Mouse (Mus musculus) right cerebral cortex, postnatal 25 days (tissue): ENCODE measurements at regions not wholly inside any gene's neighbourhood (a gene's known extent, or its start where the extent isn't known, plus 50 kb on each side); places are given as distances from the start of the nearest gene placed in this dataset.

Experiments
- DNase-seq: peaks from one replicate; pipeline ENCODE4 v3.0.0; 2022

DNA sequence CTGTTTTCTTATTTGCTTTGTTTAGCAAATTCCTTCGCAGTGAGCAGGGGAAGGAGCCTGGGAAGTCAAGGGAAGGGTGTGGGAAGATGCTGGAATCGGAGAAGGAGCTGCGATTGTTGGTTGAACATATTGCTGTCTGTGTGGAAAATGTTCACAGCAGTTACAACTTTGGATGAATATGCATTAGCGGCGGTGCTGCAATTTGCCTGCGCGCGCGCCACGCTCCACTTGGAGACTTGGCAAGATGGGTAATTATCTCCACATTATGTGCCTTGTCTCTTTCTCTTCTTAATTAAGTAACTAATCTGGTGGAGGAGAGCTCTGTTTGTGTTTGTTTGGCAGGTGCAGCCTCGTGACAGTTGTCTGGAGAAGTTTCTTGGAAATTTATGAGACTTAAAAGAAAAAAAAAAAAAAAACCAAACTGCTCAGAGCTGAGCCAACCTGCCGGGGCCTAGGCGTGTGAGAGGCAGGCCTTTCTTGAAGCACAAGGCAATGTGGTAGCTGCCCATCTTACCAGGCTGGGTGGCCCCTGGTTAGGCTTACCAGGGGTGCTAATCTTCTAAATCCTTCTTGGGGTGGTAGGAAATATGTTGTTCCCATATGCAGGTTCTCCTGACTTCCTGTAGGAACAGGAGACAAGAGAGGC lies 279.2 kb upstream of the Tle3 start:
- peak; percentile 65 for DNase-seq

DNA sequence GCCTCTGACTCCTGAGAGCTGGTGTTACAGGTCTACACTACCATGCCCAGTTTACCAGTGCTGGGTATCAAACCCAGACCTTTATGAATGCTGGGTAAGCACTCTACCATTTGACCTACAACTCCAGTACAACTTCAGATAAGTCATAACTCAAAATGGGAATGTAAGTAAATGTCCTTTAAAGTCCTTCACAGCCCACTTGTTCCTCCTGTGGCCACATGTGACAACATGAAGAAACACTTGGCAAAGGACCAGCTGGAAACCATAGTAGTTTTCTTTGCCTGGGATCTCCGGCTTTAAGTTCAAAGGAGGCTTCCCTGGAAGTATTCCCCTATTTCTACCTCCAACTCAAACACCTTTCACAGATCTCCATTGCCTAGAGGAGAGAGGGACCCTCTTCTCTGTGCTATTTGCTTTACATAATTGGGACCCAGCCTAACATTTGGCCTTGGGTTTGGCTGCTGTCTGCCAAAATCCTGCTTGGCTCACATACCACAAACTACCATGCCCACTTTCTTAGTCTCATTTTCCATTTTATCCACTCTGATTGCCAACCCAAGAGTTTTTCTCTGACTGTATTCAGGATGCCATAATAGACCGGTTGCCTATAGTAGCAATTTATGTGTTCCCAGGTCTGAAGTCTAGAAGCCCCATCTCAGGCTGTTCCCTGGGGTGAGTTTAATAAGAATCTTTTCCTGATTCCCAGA lies 276.9 kb upstream of the Tle3 start:
- DNase-seq: no peak

DNA sequence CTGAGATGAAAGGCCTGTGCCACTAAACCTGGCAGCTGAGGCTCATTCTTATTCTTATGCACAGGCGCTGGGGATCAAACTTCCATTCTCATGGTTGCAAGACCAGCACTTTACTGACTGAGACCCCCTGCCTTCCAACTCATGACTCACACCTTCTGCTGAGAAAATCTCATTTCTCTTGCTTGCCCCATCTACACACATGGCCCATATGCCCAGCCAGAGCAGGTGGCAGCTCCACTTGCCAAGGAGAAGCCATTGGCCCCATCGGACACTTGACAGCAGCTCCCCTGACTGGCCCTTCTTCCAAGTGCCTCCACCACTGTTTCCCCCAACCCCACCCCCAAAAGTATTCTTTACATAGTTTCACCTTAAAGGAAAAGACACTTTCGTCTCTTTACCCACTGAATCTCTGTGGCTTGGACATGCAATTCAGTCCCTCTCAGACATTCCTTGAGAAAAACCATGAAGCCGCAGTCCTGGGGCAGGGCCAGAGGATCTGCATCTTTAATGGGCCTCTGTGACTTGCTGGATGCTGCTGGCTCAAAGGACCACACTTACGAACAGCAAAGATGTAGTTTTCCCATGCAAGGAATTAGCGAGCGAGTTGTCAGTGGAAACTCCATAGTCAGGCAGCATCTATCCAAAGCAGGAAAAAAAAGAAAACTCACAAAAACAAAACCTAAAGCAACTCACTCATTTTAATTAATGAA lies 270.3 kb upstream of the Tle3 start:
- DNase-seq: no peak

- DNase-seq: no peak
Measured at GRCm38 (mm10) chr9:61102451-61103358, 269.5 kb upstream of the Tle3 start.

DNA sequence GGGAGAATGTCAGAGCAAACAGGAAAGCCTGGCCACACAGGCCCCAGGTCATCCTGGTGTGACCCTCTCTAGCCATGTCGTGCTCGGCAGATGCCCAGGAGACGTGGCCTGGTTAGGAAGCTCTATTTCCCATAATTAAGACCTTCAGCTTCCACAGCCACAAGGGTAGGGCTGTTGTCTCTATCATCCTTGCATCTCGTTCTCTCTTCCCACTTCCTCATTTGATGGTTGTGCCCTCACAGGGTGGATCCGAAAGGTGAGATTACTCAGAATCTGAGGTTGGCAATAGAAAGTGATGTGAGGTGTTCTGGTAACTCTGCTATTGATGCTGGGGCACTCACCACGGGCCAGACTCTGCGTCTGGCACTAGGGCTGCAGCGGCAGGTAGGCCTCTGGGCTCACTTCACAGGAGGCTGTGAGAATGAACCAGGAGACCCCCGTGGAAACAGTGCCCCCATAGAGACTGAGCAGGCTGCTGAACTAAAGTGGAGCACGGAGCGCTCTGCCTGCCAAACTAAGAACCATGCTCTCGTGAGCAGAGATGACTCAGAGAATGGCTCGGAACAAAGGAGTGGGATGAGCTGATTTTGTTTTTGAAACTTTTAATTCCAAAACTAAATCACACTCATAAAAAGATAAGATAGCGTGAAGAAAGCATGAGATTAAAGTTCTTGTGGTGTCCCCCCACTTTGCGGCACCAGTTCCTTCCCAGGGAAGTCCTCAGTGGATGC lies 266.5 kb upstream of the Tle3 start:
- peak; percentile 15 for DNase-seq

- no peak for DNase-seq
Measured at GRCm38 (mm10) chr9:61109519-61110285, 262.5 kb upstream of the Tle3 start.

- DNase-seq: no peak
Measured at GRCm38 (mm10) chr9:61111206-61111605, 261.0 kb upstream of the Tle3 start.

GRCm38 (mm10) chr9:61111733-61112415 lies 260.3 kb upstream of the Tle3 start:
- no peak for DNase-seq

DNA sequence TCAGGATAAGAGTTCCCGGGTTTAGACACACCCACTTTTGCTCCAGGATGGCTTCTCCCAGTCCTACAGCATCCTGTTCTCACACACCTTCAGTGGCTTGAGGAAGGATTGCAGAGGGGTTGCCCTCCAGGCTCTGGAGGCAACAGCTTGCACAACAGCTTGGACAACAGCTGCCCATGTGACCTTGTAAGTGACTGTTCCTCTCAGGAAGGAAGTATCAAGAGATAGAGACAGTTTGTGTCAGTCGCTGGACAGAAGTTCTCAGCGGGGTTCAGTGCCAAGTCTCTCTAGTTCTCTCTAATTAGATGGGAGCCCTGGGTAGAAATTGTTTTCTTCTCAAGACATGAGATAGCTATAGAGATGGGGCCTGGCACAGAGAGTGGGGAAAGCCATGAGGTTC lies 252.9 kb upstream of the Tle3 start:
- DNase-seq: no peak

DNA sequence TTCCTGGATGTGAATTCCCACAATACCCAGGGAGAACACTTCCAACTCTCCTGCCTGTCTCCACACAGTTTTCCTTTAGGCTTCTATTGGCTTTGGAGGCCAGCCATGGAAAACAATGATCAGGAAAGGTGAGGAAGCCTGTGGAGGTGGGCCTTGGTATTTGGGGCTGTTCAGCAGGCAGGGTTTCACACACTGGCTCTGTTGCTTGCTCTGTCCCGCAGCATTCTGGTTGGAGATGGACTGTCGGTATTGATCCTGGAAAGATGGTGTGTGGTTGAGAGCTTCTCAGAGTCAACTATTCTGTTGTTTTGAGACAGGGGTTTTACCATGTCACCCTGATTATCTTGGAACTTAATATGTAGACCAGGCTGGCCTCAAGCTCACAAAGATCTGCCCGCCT lies 251.6 kb upstream of the Tle3 start:
- DNase-seq: no peak

DNA sequence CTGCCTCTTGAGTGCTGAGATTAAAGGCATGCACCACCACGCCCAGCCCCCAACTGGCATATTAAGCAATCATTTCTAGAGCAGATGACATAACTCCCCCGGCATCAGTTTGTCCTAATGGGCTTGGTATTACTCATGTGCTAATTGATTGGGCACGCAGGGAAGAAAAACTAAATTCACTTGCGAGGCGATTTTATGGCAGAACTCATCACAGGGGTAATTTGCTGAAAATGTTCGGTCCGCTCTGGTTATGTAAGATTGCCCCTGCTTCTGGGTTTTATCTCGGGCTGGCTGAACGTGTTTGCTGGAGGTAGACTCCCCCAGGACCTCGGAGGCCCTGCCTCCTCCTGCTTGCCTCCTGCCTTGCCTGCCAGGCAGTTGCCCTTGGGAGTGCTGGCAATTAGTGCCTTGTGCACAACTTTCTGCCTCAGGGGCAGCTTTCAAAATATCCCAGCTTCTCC lies 251.2 kb upstream of the Tle3 start:
- DNase-seq: no peak

DNA sequence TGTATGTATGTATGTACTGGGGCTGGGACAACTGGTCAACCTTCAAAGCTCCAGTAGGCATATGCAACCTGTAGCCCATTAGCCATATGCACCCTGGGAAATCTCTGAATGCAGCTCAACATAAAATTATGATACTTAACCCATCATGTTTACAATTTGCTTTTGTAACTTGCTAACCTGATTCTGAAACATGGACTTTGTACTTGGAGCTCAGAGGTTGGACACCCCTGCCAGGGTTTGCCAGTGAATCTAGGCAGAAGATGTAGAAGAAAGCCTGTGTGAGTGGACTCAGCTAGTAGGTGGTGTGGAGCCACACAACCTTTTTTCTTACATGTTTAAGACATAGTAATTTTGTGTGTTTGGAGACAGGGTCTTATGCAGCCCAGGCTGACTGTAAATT lies 248.7 kb upstream of the Tle3 start:
- no peak for DNase-seq

GRCm38 (mm10) chr9:61125769-61126168 lies 246.4 kb upstream of the Tle3 start:
- DNase-seq: no peak

GRCm38 (mm10) chr9:61128077-61128476 lies 244.1 kb upstream of the Tle3 start:
- DNase-seq: no peak

DNA sequence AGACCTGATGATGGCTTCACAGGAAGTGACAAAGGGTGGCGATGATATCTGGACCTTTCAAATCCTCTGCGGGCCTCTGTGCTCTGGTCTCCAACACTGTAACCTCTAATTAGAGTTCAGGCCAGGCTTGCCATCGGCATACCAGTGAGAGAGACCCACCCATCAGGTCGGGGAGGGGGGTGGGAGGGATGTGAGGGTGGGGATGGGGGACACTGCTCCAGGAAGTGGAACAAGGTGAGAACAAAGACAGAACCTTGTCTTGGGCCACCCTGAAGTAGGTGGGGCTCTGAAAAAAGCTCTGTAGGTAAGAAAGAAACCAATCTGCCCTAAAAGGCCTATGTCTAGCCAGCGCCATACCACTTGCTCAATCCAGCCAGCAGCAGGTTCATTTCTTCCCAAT lies 243.0 kb upstream of the Tle3 start:
- DNase-seq: no peak

- no peak for DNase-seq
Measured at GRCm38 (mm10) chr9:61130877-61131276, 241.3 kb upstream of the Tle3 start.

DNA sequence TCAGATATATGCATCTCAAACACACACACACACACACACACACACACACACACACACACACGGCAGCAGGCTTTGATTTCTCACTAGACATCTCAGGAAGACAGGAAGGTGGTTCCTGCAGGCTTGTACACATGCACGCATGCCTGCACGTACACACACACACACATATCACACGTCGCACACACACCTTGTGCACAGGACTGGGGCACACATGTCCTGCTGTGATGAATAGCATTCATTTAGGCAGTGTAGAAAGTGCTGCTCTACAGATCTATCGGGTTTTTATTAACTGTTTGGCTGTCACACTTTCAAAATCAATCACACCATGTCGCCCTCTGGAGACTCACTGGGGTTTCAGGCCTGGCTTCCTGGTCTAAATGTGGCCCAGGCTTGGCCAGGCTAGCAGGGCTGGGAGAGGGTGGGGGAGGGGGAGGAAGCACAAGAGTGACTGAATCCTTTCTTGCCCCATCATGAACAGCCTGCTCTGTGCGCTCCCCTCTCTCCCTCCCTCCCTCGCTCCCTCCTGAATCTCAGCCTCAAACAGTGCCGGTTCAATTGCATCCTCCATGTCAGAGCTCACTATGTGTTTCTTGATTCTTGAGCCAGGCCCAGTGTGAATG lies 236.8 kb upstream of the Tle3 start:
- DNase-seq: no peak

GRCm38 (mm10) chr9:61135917-61136316 lies 236.2 kb upstream of the Tle3 start:
- no peak for DNase-seq

GRCm38 (mm10) chr9:61138741-61139368 lies 233.3 kb upstream of the Tle3 start:
- DNase-seq: no peak

DNA sequence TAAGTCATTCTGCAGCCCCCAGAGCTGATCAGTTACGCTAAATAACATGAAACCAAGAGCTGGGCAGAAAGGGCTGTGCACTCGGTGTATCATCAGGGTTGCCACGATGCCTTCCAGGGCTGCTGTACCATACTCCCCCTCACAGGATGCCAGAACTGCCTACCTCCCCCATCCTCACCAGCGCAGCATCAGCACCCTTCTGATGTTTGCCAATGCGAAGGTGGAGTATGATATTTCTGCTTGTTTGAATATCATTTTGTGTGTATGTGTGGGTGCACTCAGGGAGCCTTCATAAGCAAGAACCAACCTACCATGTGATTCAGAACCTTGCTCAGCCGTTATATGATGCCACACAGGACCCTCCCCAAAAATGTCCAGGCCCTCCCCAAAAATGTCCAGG lies 229.1 kb upstream of the Tle3 start:
- peak; percentile 28 for DNase-seq
